Mouse (Mus musculus) spleen, embryonic (tissue): ENCODE results near the gene Tmem123.

Experiments used
- CTCF ChIA-PET: fragments of 350-600 bp; sonication (Branson Sonifier 250); formaldehyde crosslinking; loops from one replicate; lab custom pipeline; 2022; lab: Charles Lee

The Tmem123 gene

DNA sequence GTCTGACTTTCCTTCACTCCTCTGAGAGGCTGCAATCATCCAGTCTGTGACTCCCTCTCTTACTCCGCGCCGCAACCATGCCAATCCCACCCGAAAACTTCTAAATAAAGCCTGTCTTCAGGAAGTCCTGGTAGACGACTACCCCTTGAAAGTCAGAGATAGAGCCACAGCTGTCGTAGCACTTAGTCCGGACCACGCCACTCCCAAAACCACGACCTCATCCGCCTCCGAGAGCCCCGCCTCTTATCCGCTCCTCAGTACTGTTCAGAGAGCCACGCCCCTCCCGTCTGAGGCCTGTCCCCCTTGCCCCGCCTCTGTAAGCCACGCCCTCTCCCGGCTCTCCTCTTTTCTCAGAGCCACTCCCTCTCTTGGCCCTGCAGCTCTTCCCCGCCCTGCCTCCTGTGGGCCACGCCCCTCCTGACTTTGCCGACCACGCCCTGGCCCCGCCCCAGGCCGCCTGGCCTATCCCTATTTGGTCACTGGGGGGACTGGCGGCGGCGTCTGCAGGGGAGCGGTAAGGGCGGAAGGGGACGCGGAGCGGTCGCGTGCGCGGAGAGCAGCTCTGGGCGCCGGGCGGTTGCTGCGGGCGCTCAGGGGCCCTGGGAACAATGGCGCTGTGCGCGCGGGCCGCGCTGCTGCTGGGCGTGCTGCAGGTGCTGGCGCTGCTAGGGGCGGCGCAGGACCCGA is at the start of gene Tmem123:
Tmem123 (plus strand) TSS at position 428 of the 687 bp plus-strand sequence.
- CTCF ChIA-PET = interaction anchor here (0.7 to 0.8 kb wide), 2 partner anchors 26 to 108 kb away, joined by 3 to 7 read pairs; no protein-coding TSS in a partner anchor

GRCm38 (mm10) chr9:7714062-7714907 is 49.6 kb upstream of the Tmem123 start:
- CTCF ChIA-PET = interaction anchor here (0.6 to 1.2 kb wide), 4 partner anchors 8 to 71 kb away, joined by 3 to 5 read pairs (median 3); no protein-coding TSS in a partner anchor

GRCm38 (mm10) chr9:7714908-7715175 is 49.0 kb upstream of the Tmem123 start:
- CTCF ChIA-PET = interaction anchor here (0.6 to 1.2 kb wide), 5 partner anchors 9 to 70 kb away, joined by 3 to 5 read pairs (median 3); no protein-coding TSS in a partner anchor

DNA sequence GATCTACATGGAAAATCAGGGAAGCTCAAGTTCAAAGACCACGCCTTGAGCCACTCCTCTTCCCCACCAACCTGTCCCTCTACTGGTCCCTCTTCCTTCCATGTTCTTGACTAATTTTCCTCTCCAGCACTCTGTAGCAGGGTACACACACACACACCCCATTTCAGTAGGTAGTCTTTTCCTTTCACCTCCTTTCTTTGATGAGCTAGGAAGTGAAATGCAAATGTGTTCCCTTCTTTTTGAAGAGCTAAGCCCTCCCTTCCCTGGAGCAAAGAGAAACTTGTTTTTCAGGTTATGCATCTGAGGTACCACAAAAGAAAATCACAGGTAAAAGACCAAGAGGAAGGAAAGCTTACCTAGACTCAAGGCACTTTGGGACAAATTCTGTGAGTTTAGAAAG is 42.3 kb upstream of the Tmem123 start:
- CTCF ChIA-PET = interaction anchor here (0.5 kb wide), 1 partner anchor 175 kb away, joined by 11 read pairs; no protein-coding TSS in a partner anchor

- CTCF ChIA-PET = no interaction called here
Measured at GRCm38 (mm10) chr9:7728997-7729396, 34.8 kb upstream of the Tmem123 start.

GRCm38 (mm10) chr9:7742696-7743095 is 21.1 kb upstream of the Tmem123 start:
- CTCF ChIA-PET = interaction anchor here (1.2 to 1.6 kb wide), 2 partner anchors 12 to 19 kb away, joined by 3 to 4 read pairs; no protein-coding TSS in a partner anchor

- CTCF ChIA-PET = interaction anchor here (1.5 kb wide), 1 partner anchor 12 kb away, joined by 5 read pairs; no protein-coding TSS in a partner anchor
Measured at GRCm38 (mm10) chr9:7744156-7744555, 19.7 kb upstream of the Tmem123 start.

- CTCF ChIA-PET = interaction anchor here (1.5 kb wide), 1 partner anchor 9 kb away, joined by 3 read pairs; no protein-coding TSS in a partner anchor
Measured at GRCm38 (mm10) chr9:7748881-7749280, 15.0 kb upstream of the Tmem123 start.

- CTCF ChIA-PET = interaction anchor here (1.5 kb wide), 1 partner anchor 8 kb away, joined by 3 read pairs; no protein-coding TSS in a partner anchor
Measured at GRCm38 (mm10) chr9:7749537-7749936, 14.3 kb upstream of the Tmem123 start.

DNA sequence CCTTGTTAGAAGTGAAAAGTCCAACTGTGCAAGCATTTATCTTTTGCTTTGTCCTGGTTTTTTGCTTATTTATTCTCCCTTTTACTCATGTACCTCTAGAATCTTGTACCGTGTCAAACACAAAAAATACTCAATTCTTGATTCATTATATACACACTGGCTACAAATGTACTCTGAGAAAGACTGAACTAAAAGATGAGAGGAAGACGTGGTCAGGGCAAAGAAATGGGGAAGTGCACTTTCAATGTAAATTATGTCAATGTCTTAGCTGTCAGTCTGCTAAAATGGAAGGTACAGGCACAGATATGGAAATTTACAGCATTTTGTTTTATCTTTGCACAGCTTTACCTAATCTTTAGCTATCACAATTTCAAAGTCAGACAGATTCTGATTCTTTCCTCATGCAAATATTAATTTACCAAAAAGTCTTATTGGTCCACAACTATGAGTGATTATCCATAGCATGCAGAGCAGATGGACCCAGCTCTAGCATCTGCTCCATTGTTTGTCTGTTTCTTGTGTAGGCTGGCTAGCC is 7.9 kb upstream of the Tmem123 start:
- CTCF ChIA-PET = interaction anchor here (1.4 kb wide), 1 partner anchor 12 kb away, joined by 5 read pairs; no protein-coding TSS in a partner anchor

DNA sequence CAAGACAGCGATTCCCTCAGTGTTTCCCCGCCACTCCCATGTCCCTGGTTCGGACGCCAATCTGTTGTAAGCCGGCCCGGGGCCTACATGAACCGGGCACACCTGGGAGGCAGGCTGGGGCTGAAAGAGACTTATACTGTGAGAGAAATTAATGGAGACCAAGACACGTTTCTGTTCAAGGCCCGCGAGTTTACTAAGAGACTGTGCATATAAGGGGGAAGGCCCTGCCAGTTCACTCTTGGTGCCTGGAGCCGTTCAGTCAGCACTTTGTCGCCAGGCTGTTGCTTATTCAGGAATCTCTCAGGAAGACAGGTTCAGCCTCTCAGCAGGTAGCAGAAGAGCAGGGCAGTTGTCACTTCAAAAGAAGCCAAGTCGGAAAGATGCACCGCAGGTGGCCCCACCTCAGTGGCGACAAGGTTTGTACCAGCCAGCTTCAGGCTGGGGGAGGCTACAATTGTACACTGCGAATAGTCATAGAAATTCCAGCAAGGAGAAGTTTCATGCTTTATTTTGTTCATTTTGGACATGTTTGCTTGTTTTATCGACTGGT is 1.9 kb upstream of the Tmem123 start:
- CTCF ChIA-PET = interaction anchor here (1.1 kb wide), 1 partner anchor 19 kb away, joined by 3 read pairs; no protein-coding TSS in a partner anchor

DNA sequence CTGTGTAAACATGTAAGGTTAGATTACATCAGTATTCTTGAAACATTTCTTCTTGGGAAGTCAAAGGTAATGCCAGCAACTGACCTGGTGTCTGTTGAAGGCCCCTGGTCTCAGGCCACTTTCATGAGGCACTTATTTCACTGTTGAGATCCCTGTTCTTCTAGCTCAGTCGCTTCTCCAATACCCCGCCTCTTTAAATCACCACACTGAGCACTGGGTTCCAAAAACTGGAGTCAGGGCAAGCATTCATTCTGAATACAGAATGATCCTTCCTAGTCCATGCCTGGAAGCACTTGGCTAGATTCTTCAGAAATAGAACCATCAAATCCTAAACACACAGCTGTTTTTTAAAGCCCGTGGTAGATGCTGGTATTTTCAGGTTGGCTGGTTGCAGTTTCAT is 1.1 kb upstream of the Tmem123 start:
- CTCF ChIA-PET = interaction anchor here (0.8 kb wide), 1 partner anchor 25 kb away, joined by 7 read pairs; no protein-coding TSS in a partner anchor

GRCm38 (mm10) chr9:7764463-7764871 is 626 bp downstream of the Tmem123 start:
- CTCF ChIA-PET = interaction anchor here (0.7 kb wide), 1 partner anchor 107 kb away, joined by 3 read pairs; no protein-coding TSS in a partner anchor

GRCm38 (mm10) chr9:7765236-7765635 is 1.4 kb downstream of the Tmem123 start:
- CTCF ChIA-PET = no interaction called here

DNA sequence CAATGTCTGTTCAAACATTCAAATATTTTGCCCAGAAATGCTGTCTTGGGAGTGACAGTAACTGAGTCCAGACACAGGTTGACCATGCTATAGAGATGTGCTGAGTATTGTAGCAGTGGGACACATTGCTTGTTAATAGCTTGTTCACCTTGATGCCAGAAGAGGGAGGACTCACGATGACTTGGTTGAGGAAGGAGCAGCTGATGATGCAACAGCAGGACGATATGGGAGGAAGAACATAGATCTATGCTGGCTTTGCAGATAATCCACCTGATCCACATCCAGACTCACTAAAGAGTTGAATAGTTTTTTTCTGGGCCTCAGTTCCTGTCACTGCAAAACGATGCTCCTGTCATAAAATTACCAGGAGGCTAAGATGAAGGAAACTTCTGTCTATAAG is 2.7 kb downstream of the Tmem123 start:
- CTCF ChIA-PET = no interaction called here

- CTCF ChIA-PET = no interaction called here
Measured at GRCm38 (mm10) chr9:7767526-7767925, 3.7 kb downstream of the Tmem123 start.

DNA sequence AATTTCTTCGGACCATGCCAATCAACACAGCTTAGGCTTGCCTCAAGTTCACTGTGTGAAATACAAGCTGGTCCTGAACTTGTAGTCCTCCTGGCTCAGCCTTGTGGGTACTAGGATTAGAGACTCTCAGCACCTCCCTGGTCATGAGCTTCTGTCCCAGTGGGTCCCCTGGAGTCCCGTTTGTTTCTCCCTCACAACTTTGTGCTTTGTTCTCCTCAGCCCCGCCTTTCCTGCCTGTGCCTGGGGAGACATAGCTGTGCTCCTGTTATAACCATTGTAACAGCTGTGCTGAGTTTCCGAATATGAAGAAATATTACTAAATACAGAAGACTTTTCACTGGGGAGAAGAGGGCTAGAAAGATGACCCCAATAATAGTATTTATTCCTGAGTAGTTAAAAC is 5.2 kb downstream of the Tmem123 start:
- CTCF ChIA-PET = interaction anchor here (0.7 kb wide), 1 partner anchor 57 kb away, joined by 3 read pairs; no protein-coding TSS in a partner anchor

GRCm38 (mm10) chr9:7769491-7769890 is 5.7 kb downstream of the Tmem123 start:
- CTCF ChIA-PET = no interaction called here

DNA sequence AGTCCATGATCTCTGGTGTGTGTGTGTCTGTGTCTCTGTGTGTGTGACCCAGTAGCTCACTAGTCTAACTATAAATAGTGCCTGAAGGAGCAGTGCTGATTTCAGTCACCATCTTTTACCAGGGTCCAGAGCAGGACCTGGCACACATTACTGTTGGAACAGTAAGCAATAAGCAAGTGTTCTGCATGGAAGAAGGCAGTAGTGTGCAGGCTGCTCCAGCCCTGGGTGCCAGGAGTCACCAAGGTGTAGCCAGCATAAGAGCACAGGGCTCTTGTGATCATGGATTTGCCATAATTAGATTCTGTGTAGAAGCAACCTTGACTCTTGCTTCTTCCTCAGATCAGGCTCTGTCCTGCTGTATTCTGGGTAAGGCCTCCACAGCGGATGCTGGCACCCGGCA is 8.5 kb downstream of the Tmem123 start:
- CTCF ChIA-PET = no interaction called here

GRCm38 (mm10) chr9:7772773-7773454 is 9.1 kb downstream of the Tmem123 start:
- CTCF ChIA-PET = no interaction called here

DNA sequence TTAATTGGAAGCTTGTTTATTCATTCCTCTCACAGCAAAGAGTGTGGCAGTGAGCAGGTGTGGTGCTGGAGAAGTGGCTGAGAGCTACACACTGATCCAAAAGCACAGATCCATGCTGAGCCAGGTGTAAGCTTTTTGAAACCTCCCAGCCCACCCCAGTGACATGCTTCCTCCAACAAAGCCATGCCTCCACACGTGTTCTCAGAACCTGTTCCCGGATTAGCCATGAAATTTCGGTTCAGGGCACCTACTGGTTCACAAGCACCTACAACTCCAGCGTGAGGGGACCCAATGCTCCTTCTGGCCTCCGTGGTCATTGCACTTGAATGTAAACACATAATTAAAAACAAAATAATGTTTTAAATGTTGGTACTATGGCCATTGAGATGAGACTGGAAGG is 9.8 kb downstream of the Tmem123 start:
- CTCF ChIA-PET = no interaction called here
